Mouse (Mus musculus) c-Kit-positive CD71-positive TER-119-negative erythroid progenitor cells, embryonic 14.5 days (primary cell): Measurements from ENCODE around the gene Hexa.

Source experiments
- DNase-seq: peaks from one replicate; pipeline ENCODE4 v3.0.0-alpha.2; 2013; ENCODE audit warnings: low read depth

Hexa gene

GRCm38 (mm10) chr9:59553719-59554118 lies 14.4 kb downstream of the Hexa start:
- no peak for DNase-seq

GRCm38 (mm10) chr9:59565600-59565999 lies 26.3 kb downstream of the Hexa start:
- DNase-seq: peak; percentile 81

- peak; percentile 50 for DNase-seq
Measured at GRCm38 (mm10) chr9:59567111-59567510, 27.8 kb downstream of the Hexa start.

GRCm38 (mm10) chr9:59571852-59572251 lies 32.5 kb downstream of the Hexa start:
- DNase-seq: no peak

- DNase-seq: no peak
Measured at GRCm38 (mm10) chr9:59577401-59577800, 38.1 kb downstream of the Hexa start.

GRCm38 (mm10) chr9:59577844-59578504 lies 38.6 kb downstream of the Hexa start, which contains the start of gene Celf6:
Celf6 (plus strand) TSS chr9:59577917.
- DNase-seq: peak; percentile 91

GRCm38 (mm10) chr9:59578505-59578867 lies 39.1 kb downstream of the Hexa start:
- no peak for DNase-seq

- DNase-seq: peak; percentile 19
Measured at GRCm38 (mm10) chr9:59584871-59585308, 45.5 kb downstream of the Hexa start.

- no peak for DNase-seq
Measured at GRCm38 (mm10) chr9:59588252-59588651, 48.9 kb downstream of the Hexa start.

GRCm38 (mm10) chr9:59588710-59589671 lies 49.7 kb downstream of the Hexa start:
- no peak for DNase-seq

- DNase-seq: no peak
Measured at GRCm38 (mm10) chr9:59589703-59590439, 50.5 kb downstream of the Hexa start.

- no peak for DNase-seq
Measured at GRCm38 (mm10) chr9:59601661-59602060, 62.3 kb downstream of the Hexa start.

- no peak for DNase-seq
Measured at GRCm38 (mm10) chr9:59605967-59606366, 66.6 kb downstream of the Hexa start.

- DNase-seq: no peak
Measured at GRCm38 (mm10) chr9:59610950-59611349, 71.6 kb downstream of the Hexa start.
